Mouse (Mus musculus): ENCODE data around the gene Tmem52.

- no peak for TF ChIP-seq CTCF (IDR thresholded peaks at IDR 0.05; ENCODE audit: low read depth)
- TF ChIP-seq EP300 (IDR thresholded peaks at IDR 0.05; ENCODE audit: low read depth) = no peak
Measured at GRCm38 (mm10) chr4:155432358-155432757, 36.6 kb upstream of the Tmem52 start.
